Mouse (Mus musculus): ENCODE measurements at regions not wholly inside any gene's neighbourhood (a gene's known extent, or its start where the extent isn't known, plus 50 kb on each side); places are given as distances from the start of the nearest gene placed in this dataset.

- no peak for TF ChIP-seq IRF4 (IDR thresholded peaks at IDR 0.05; ENCODE audit: low read depth, low read length)
- TF ChIP-seq USF2 (conservative IDR thresholded peaks at IDR 0.05; ENCODE audit: low read depth, low read length) = no peak
- TF ChIP-seq SIN3A (IDR thresholded peaks at IDR 0.05; ENCODE audit: low read length) = no peak
- no peak for TF ChIP-seq MYC (IDR thresholded peaks at IDR 0.05; ENCODE audit: low read depth, low read length)
- no peak for TF ChIP-seq ZKSCAN1 (IDR thresholded peaks at IDR 0.05; ENCODE audit: borderline replicate concordance, low read depth, low read length)
- no peak for TF ChIP-seq MEF2A (IDR thresholded peaks at IDR 0.05; ENCODE audit: borderline replicate concordance, low read depth, low read length)
- TF ChIP-seq ZC3H11A (IDR thresholded peaks at IDR 0.05; ENCODE audit: low read depth, low read length) = no peak
- TF ChIP-seq TBP (conservative IDR thresholded peaks at IDR 0.05; ENCODE audit: low read depth, low read length) = no peak
- no peak for TF ChIP-seq MXI1 (IDR thresholded peaks at IDR 0.05; ENCODE audit: low read depth, low read length)
- no peak for TF ChIP-seq USF1 (IDR thresholded peaks at IDR 0.05; ENCODE audit: low read depth, low read length)
- TF ChIP-seq HCFC1 (IDR thresholded peaks at IDR 0.05; ENCODE audit: low read depth, low read length) = no peak
- TF ChIP-seq CHD2 (IDR thresholded peaks at IDR 0.05; ENCODE audit: low read length) = no peak
- no peak for TF ChIP-seq NRF1 (IDR thresholded peaks at IDR 0.05; ENCODE audit: low read depth, low read length)
- no peak for TF ChIP-seq UBTF (IDR thresholded peaks at IDR 0.05; ENCODE audit: low read depth, low read length)
- Histone ChIP-seq H3K27me3 (replicated peaks) (no peaks in the 10 kb centered on the region), H3K4me3 (replicated peaks in 1 of 3; ENCODE audit: low read depth in 2 of 3, low read length in 2 of 3, poor library complexity in 1 of 3) (no peak overlapping the region), H3K4me1 (ENCODE audit: control insufficient read depth in 1 of 2, insufficient read depth in 2 of 2) (no peaks in the 10 kb centered on the region), H3K4me2 (ENCODE audit: insufficient read depth, low read depth, poor library complexity, severe bottlenecking) (no peak overlapping the region), H3K9ac (ENCODE audit: insufficient read depth, low read depth) (no peak overlapping the region), H3K27ac (ENCODE audit: insufficient read depth, low read depth) (no peak overlapping the region), H3K9me3 (replicated peaks; ENCODE audit: low read length) (no peaks in the 10 kb centered on the region), H3K79me2 (replicated peaks; ENCODE audit: control insufficient read depth, extremely low read depth, insufficient read depth, poor library complexity, severe bottlenecking) (no peaks in the 10 kb centered on the region), H3K36me3 (replicated peaks in 1 of 2; ENCODE audit: control insufficient read depth in 1 of 2, insufficient read depth in 1 of 2, low read length in 1 of 2) (no peaks in the 10 kb centered on the region)
- DNase-seq (ENCODE audit: extremely low read depth) = peak; percentile 0
- in situ Hi-C loops (cut with MboI; ENCODE audit: low pct_ligation_motif_present, low pct_unique_long_range_greater_than_20kb, low sequenced_read_pairs) (no loop called here), dilution Hi-C loops (cut with MboI; ENCODE audit: extremely low pct_ligation_motif_present, extremely low pct_unique_long_range_greater_than_20kb, low sequenced_read_pairs) (no loop called here)
Measured at GRCm38 (mm10) chrX:156913363-156913762, 501.7 kb downstream of the Phex start.
